Mouse (Mus musculus): ENCODE measurements at regions not wholly inside any gene's neighbourhood (a gene's known extent, or its start where the extent isn't known, plus 50 kb on each side); places are given as distances from the start of the nearest gene placed in this dataset.

DNA sequence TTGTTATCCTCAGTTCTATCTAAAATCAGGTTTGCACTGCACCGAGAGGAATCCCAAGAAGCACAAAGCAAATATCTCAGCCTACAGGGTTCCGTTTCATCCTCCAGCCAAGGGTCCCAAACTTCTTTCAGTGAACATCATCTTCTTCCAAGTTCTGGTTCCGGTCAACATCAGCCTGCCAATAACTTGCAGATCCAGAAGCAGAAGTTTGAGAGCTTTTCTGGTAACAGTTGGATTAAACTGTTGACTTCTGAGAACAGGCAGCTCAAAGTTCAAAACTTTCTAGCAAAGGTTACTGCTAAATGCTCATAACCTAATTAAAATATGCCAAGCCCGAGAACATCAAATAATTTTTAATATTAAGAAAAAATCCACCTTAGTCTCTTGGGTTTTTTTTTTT lies 237.0 kb upstream of the Gm37988 start:
- Histone ChIP-seq H3K4me1 (ENCODE audit: control insufficient read depth in 2 of 2, insufficient read depth in 2 of 2, low read length in 2 of 2, poor library complexity in 1 of 2) (no peaks in the 10 kb centered on the region), H3K36me3 (ENCODE audit: control insufficient read depth, insufficient read depth, low read length, poor library complexity, severe bottlenecking) (no peaks in the 10 kb centered on the region), H3K4me3 (ENCODE audit: insufficient read depth in 1 of 2, low read depth in 1 of 2, low read length in 2 of 2, poor library complexity in 1 of 2, severe bottlenecking in 1 of 2) (no peak overlapping the region; a peak in 1 of 4 replicates), H3K9me3 (ENCODE audit: control insufficient read depth, insufficient read depth, low read depth, low read length) (no peaks in the 10 kb centered on the region), H3K27ac (ENCODE audit: insufficient read depth, low read depth, low read length, poor library complexity, severe bottlenecking) (no peak overlapping the region), H3K9ac (ENCODE audit: insufficient read depth, low read depth, low read length, poor library complexity, severe bottlenecking) (no peak overlapping the region)
- no peak for TF ChIP-seq MAFK (IDR thresholded peaks at IDR 0.05; ENCODE audit: insufficient read depth, low read depth, low read length)
- TF ChIP-seq CHD2 (IDR thresholded peaks at IDR 0.05; ENCODE audit: low read depth, low read length): no peak
- no peak for TF ChIP-seq HCFC1 (IDR thresholded peaks at IDR 0.05; ENCODE audit: borderline replicate concordance, insufficient read depth, low read length)
- no peak for TF ChIP-seq ZC3H11A (IDR thresholded peaks at IDR 0.05; ENCODE audit: borderline replicate concordance, low read depth, low read length)
- TF ChIP-seq ZNF384 (IDR thresholded peaks at IDR 0.05; ENCODE audit: low read depth, low read length): no peak
- DNase-seq (ENCODE audit: low read depth, low spot score): no peak
- in situ Hi-C loops (cut with MboI; ENCODE audit: low sequenced_read_pairs in 2 of 2, unreplicated experiment in 2 of 2): no loop called here

DNA sequence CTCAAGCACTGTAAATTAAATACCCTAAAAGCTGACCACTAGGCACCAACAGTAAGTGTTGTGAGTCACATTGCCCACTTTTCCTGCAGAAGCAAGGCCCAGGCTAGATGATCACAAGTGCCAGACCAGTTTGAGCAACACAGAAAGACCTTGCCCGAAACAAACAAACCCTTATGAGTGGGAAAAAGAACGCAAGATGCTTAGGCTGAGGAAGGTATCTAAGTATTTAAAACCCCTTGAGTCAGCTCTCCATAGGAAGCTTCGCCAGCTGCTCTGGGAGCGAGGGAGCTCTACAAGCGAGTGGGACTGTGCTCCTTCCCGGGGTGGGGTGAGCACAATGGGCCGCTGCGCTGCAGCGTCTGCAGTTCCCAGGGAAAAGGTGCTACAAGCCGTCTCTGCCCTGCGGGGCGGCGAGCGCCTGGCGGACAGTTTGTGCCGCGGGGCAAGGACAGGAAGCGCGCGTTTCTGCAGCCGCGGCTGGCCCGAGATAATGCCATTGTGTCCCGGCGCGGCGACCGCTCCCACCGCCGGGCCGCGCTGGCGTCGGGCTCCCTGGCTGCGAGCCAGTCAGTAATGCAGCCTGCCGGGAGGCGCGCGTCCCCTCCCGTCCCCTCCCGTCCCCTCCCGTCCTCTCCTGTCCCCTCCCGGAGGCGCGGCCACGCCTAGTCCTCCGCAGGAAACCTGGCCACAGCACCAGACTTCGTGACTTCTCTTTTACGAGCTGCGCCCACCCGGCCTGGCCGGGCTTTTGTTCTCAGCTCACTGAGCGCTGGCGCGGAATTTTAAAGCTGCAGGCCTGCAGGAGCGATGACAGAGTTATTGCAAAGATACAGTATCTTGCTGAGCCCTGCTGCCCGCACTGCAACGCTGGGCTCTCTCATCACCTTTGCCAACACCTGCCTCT lies 236.1 kb upstream of the Gm37988 start:
- Histone ChIP-seq H3K4me1 (ENCODE audit: control insufficient read depth in 2 of 2, insufficient read depth in 2 of 2, low read length in 2 of 2, poor library complexity in 1 of 2) (no peaks in the 10 kb centered on the region), H3K4me3 (ENCODE audit: insufficient read depth in 1 of 2, low read depth in 1 of 2, low read length in 2 of 2, poor library complexity in 1 of 2, severe bottlenecking in 1 of 2) (peak overlapping the region; percentile 58 to 74), H3K9ac (ENCODE audit: insufficient read depth, low read depth, low read length, poor library complexity, severe bottlenecking) (peak overlapping the region; percentile 30; the same call in 1 of the 2 replicates), H3K36me3 (ENCODE audit: control insufficient read depth, insufficient read depth, low read length, poor library complexity, severe bottlenecking) (no peaks in the 10 kb centered on the region), H3K9me3 (ENCODE audit: control insufficient read depth, insufficient read depth, low read depth, low read length) (no peaks in the 10 kb centered on the region), H3K27ac (ENCODE audit: insufficient read depth, low read depth, low read length, poor library complexity, severe bottlenecking) (no peak overlapping the region)
- DNase-seq (ENCODE audit: low read depth, low spot score): peak; percentile 30
- in situ Hi-C loops (cut with MboI; ENCODE audit: low sequenced_read_pairs in 2 of 2, unreplicated experiment in 2 of 2): no loop called here
- TF ChIP-seq MAFK (IDR thresholded peaks at IDR 0.05; ENCODE audit: insufficient read depth, low read depth, low read length) (no peak), ZNF384 (IDR thresholded peaks at IDR 0.05; ENCODE audit: low read depth, low read length) (no peak), ZC3H11A (IDR thresholded peaks at IDR 0.05; ENCODE audit: borderline replicate concordance, low read depth, low read length) (no peak), CHD2 (IDR thresholded peaks at IDR 0.05; ENCODE audit: low read depth, low read length) (no peak), HCFC1 (IDR thresholded peaks at IDR 0.05; ENCODE audit: borderline replicate concordance, insufficient read depth, low read length) (no peak)

DNA sequence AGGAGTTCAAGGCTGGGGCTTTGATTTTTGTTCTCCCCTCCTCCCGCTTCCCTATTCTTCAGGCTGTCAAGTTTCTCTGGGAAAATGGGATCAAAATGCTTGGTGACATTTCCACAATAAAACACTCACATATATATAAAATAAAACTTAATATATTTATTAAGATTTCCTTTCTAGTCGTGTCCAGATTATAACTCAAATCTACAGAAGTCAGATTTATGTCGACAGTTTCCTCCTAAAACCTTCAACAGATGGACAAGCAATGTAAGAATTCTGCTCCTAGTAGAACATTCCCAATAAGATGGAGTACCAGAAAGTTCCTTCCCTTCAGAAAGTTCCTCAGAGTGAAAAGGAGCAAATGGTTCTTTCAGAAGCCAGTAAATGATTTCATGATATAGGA lies 235.4 kb upstream of the Gm37988 start:
- DNase-seq (ENCODE audit: low read depth, low spot score): no peak
- Histone ChIP-seq H3K27ac (ENCODE audit: insufficient read depth, low read depth, low read length, poor library complexity, severe bottlenecking) (no peak overlapping the region), H3K36me3 (ENCODE audit: control insufficient read depth, insufficient read depth, low read length, poor library complexity, severe bottlenecking) (no peaks in the 10 kb centered on the region), H3K9ac (ENCODE audit: insufficient read depth, low read depth, low read length, poor library complexity, severe bottlenecking) (no peak overlapping the region), H3K9me3 (ENCODE audit: control insufficient read depth, insufficient read depth, low read depth, low read length) (no peaks in the 10 kb centered on the region), H3K4me1 (ENCODE audit: control insufficient read depth in 2 of 2, insufficient read depth in 2 of 2, low read length in 2 of 2, poor library complexity in 1 of 2) (no peaks in the 10 kb centered on the region), H3K4me3 (ENCODE audit: insufficient read depth in 1 of 2, low read depth in 1 of 2, low read length in 2 of 2, poor library complexity in 1 of 2, severe bottlenecking in 1 of 2) (peak overlapping the region in 1 of 2 experiments; percentile 74; a peak in 1 of 4 replicates)
- TF ChIP-seq ZNF384 (IDR thresholded peaks at IDR 0.05; ENCODE audit: low read depth, low read length): no peak
- TF ChIP-seq HCFC1 (IDR thresholded peaks at IDR 0.05; ENCODE audit: borderline replicate concordance, insufficient read depth, low read length): no peak
- TF ChIP-seq MAFK (IDR thresholded peaks at IDR 0.05; ENCODE audit: insufficient read depth, low read depth, low read length): no peak
- TF ChIP-seq ZC3H11A (IDR thresholded peaks at IDR 0.05; ENCODE audit: borderline replicate concordance, low read depth, low read length): no peak
- no peak for TF ChIP-seq CHD2 (IDR thresholded peaks at IDR 0.05; ENCODE audit: low read depth, low read length)
- in situ Hi-C loops (cut with MboI; ENCODE audit: low sequenced_read_pairs in 2 of 2, unreplicated experiment in 2 of 2): no loop called here

DNA sequence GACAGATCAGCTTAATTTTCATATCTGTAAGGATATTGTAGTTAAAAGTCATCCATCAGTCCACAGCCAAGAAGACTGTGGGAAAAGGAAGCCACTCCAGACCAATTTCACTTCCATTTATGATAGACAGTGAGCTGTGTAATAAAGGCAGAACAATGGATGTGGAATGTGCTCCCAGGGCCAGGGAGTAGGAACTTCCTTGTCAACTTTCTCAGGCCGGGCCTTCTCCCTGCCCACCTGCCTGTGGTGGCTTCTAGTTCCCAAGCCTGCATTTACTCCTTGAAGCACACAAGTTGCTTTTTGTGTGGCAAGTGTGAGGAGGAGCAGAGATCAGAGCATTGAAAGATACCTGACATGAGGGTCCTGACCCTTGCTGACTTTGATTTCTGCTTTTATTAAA lies 233.6 kb upstream of the Gm37988 start:
- H3K4me3 ChIP-seq (ENCODE audit: insufficient read depth in 1 of 2, low read depth in 1 of 2, low read length in 2 of 2, poor library complexity in 1 of 2, severe bottlenecking in 1 of 2): no peak overlapping the region
- TF ChIP-seq HCFC1 (IDR thresholded peaks at IDR 0.05; ENCODE audit: borderline replicate concordance, insufficient read depth, low read length): no peak
- no peaks in the 10 kb centered on the region for H3K36me3 ChIP-seq (ENCODE audit: control insufficient read depth, insufficient read depth, low read length, poor library complexity, severe bottlenecking)
- in situ Hi-C loops (cut with MboI; ENCODE audit: low sequenced_read_pairs in 2 of 2, unreplicated experiment in 2 of 2): no loop called here
- no peaks in the 10 kb centered on the region for H3K9me3 ChIP-seq (ENCODE audit: control insufficient read depth, insufficient read depth, low read depth, low read length)
- H3K9ac ChIP-seq (ENCODE audit: insufficient read depth, low read depth, low read length, poor library complexity, severe bottlenecking): no peak overlapping the region
- no peaks in the 10 kb centered on the region for H3K4me1 ChIP-seq (ENCODE audit: control insufficient read depth in 2 of 2, insufficient read depth in 2 of 2, low read length in 2 of 2, poor library complexity in 1 of 2)
- no peak for DNase-seq (ENCODE audit: low read depth, low spot score)
- H3K27ac ChIP-seq (ENCODE audit: insufficient read depth, low read depth, low read length, poor library complexity, severe bottlenecking): no peak overlapping the region
